Mouse (Mus musculus) ES-Bruce4 (cell line): ENCODE data around the gene Psma6.

ENCODE experiments used
- CTCF ChIP-seq: IDR thresholded peaks from one replicate; pipeline ENCODE4 v1.8.1; 2011; ENCODE audit warnings: low read depth, low read length
- POLR2A ChIP-seq: IDR thresholded peaks from one replicate; pipeline ENCODE4 v1.8.1; 2011; ENCODE audit warnings: low read length; ENCODE audit not compliant: insufficient read depth

DNA sequence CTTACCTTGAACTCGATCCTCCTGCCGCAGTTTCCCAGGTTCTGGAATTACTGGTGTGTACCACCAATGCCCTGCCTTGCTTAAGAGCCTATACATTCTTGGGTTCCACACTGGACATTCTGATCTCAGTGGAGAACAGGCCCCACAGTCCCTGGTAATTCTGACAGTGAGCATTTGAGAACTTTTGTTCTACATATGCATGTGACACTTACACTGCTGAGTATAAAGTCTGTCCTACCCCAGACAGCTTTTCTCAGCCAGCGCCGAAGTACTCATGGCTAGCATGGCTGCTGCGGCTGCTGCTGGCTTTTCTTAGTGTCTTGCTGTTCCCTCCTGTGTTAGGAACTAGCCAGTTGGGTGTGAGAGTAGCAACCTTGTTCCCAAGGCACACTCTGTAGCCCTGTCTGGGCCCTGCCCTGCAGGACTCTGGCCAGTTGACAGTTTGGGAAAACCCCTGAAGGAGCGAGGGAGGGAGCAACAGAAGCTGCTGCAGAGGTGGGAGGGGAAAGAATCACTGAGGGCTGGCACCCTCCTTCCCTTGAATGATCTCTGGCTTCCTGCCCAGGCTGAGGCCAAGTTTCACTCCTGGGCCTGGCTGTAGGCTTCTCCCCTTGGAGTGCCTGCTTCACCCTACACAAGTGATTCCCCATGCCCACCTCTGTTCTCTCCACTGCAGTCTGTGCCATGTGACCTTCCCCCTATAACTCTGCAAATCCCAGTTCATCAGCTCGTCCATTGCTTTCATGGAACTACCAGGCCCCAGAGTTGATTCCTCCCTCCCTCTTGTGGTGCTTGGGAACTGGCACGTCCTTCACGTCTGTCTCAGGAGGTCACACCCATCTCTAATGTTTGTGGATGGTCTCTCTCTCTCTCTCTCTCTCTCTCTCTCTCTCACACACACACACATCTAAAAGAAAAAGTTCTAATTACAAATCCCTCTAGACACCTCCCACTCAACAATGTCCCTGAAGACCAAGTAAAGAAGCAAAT, 59.1 kb downstream of the Psma6 start:
- TF ChIP-seq CTCF (no peak), POLR2A (no peak)
